Mouse (Mus musculus): ENCODE results near the gene Kcnn1.

GRCm38 (mm10) chr8:70869199-70869571, 6.1 kb upstream of the Kcnn1 start:
- no peak for TF ChIP-seq CTCF (IDR thresholded peaks at IDR 0.05; ENCODE audit: borderline replicate concordance, control insufficient read depth, extremely low read depth, insufficient read depth, low read length, poor library complexity)
- no peak for TF ChIP-seq POLR2A (IDR thresholded peaks at IDR 0.05; ENCODE audit: control insufficient read depth, extremely low read depth, insufficient read depth, low read length, poor library complexity)

All from thymus, adult 2 months (tissue).